Mouse (Mus musculus) T-cell, adult 66 days (primary cell): Measurements from ENCODE around the gene Ttc8. TPM values are rescaled to one million over a fixed set of nuclear protein-coding genes. Genes with fewer than 3 reads are reported as not detected.

Experiments
- total RNA-seq, 2 experiments: library from RNA; stranded (reverse); gene quantifications; 3 replicates in 1 of 2; 4 replicates in 1 of 2; pipeline ENCODE4 v1.2.4; 2023

Ttc8 gene
- 1 to 10 TPM; 4.1 to 6.8 TPM for total RNA-seq

GRCm38 (mm10) chr12:98920194-98920991, at the start of gene Ttc8:
Gene Ttc8 (plus strand): TSS chr12:98920574.

GRCm38 (mm10) chr12:98900881-98901801, 19.2 kb upstream of the Ttc8 start, which contains the start of gene Eml5:
Gene Eml5 (minus strand): TSS chr12:98901484.

Other genes starting within 250 kb of the Ttc8 start
- 1 to 10 TPM; 5.6 to 6.0 TPM for gene Ptpn21, start 183.2 kb upstream of the Ttc8 start, total RNA-seq
- gene Zc3h14, start 173.6 kb upstream of the Ttc8 start, total RNA-seq, result 10 to 100 TPM; 91.5 to 95.4 TPM
- 10 to 100 TPM; 49.6 to 56.0 TPM for gene Eml5, start 19.1 kb upstream of the Ttc8 start, total RNA-seq